Mouse (Mus musculus) leukemia stem cell, adult 10-12 weeks (primary cell): ENCODE data around the gene Gucy2f. TPM values are rescaled to one million over a fixed set of nuclear protein-coding genes. Genes with fewer than 3 reads are reported as not detected.

Experiments used
- polyA plus RNA-seq: library from polyadenylated mRNA; stranded (reverse); fragments of >175 nt; gene quantifications from 2 replicates; pipeline ENCODE4 v1.2.3, GENCODE M21; 2012; ENCODE audit warnings: low replicate concordance

The Gucy2f gene
- not detected in 2 replicates for polyA plus RNA-seq

DNA sequence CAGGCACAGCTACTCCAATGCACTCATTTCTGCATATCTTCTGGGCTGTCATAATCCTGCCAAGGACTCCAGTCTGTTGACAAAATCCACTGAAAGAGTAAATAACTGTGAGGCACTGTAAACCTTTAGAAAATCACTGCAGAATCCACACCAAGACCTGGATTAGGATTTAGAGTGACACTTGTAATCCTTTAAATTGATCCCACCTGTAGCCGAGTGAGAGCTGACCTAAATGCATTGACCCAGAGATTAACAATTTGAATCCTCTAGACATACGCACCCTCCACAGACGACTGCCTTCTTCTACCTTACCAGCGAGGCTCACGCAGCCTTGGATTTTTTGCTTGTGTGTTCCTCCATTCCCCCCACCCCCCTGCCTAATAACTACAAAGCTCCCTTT, at the start of gene Gucy2f:
TSS of gene Gucy2f (minus strand) at position 101 of the 400 bp plus-strand sequence.

DNA sequence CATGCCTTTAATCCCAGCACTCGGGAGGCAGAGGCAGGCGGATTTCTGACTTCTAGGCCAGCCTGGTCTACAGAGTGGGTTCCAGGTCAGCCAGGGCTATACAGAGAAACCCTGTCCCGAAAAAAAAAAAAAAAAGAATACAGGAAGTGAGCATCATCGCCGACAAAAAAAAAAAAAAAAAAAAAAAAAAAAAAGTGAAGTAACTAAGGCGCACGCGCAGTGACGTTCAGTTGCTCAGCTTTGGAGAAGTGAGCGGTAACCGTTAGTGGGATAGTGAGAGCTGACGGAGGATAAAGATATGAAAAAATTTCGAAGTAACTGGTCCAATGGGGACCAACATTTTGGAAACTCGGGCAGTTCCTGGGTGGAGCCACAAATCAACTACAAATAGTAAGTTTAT, 29.8 kb upstream of the Gucy2f start, which contains the start of gene Nxt2:
TSS of gene Nxt2 (plus strand) at position 229 of the 400 bp plus-strand sequence.

Other genes starting within 250 kb of the Gucy2f start
- 0.77 TPM in 1 of 2 replicates, not detected in the other for gene Nxt2, start 29.8 kb upstream of the Gucy2f start, polyA plus RNA-seq
- not detected in 2 replicates for gene Kcne1l, start 109.4 kb upstream of the Gucy2f start, polyA plus RNA-seq
- gene Acsl4, start 193.6 kb upstream of the Gucy2f start, polyA plus RNA-seq: 2.1 and 5.5 TPM in 2 replicates